Mouse (Mus musculus): ENCODE measurements around the gene Smim24.

The Smim24 gene

GRCm38 (mm10) chr10:81409330-81409729, 16.5 kb downstream of the Smim24 start:
- DNase-seq (ENCODE audit: low spot score), result no peak

GRCm38 (mm10) chr10:81410350-81410749, 17.5 kb downstream of the Smim24 start:
- DNase-seq (ENCODE audit: low spot score), result no peak

- no peak for DNase-seq (ENCODE audit: low spot score)
These were observed 18.1 kb downstream of the Smim24 start for GRCm38 (mm10) chr10:81410981-81411380.

GRCm38 (mm10) chr10:81411471-81412400, 18.9 kb downstream of the Smim24 start:
- DNase-seq (ENCODE audit: low spot score), result peak; percentile 80

- DNase-seq (ENCODE audit: low spot score), result no peak
These were observed 19.9 kb downstream of the Smim24 start for GRCm38 (mm10) chr10:81412586-81413309.

- peak; percentile 88 for DNase-seq (ENCODE audit: low spot score)
These were observed 20.7 kb downstream of the Smim24 start for GRCm38 (mm10) chr10:81413310-81414261.

GRCm38 (mm10) chr10:81414682-81415081, 21.8 kb downstream of the Smim24 start:
- DNase-seq (ENCODE audit: low spot score), result no peak

- DNase-seq (ENCODE audit: low spot score), result no peak
These were observed 22.3 kb downstream of the Smim24 start for GRCm38 (mm10) chr10:81415146-81415545.

GRCm38 (mm10) chr10:81415549-81416310, 22.9 kb downstream of the Smim24 start:
- no peak for DNase-seq (ENCODE audit: low spot score)

GRCm38 (mm10) chr10:81416581-81417226, 23.9 kb downstream of the Smim24 start:
- DNase-seq (ENCODE audit: low spot score), result peak; percentile 91

GRCm38 (mm10) chr10:81417227-81418215, 24.7 kb downstream of the Smim24 start:
- DNase-seq (ENCODE audit: low spot score), result no peak

- DNase-seq (ENCODE audit: low spot score), result no peak
These were observed 25.6 kb downstream of the Smim24 start for GRCm38 (mm10) chr10:81418216-81419070.

- no peak for DNase-seq (ENCODE audit: low spot score)
These were observed 26.5 kb downstream of the Smim24 start for GRCm38 (mm10) chr10:81419111-81419928.

- no peak for DNase-seq (ENCODE audit: low spot score)
These were observed 27.4 kb downstream of the Smim24 start for GRCm38 (mm10) chr10:81420191-81420767.

- DNase-seq (ENCODE audit: low spot score), result no peak
These were observed 28.4 kb downstream of the Smim24 start for GRCm38 (mm10) chr10:81421041-81421796.

GRCm38 (mm10) chr10:81421797-81422100, 28.9 kb downstream of the Smim24 start:
- no peak for DNase-seq (ENCODE audit: low spot score)

- no peak for DNase-seq (ENCODE audit: low spot score)
These were observed 29.3 kb downstream of the Smim24 start for GRCm38 (mm10) chr10:81422191-81422590.
